Mouse (Mus musculus): ENCODE results near the gene Hnrnpd. TPM values are rescaled to one million over a fixed set of nuclear protein-coding genes. Genes with fewer than 3 reads are reported as not detected.

Gene Hnrnpd
- polyA plus RNA-seq, 1 experiment from 2014 or later, result 245 TPM

Other genes with a start within 250 kb of the Hnrnpd start
- 4.7 and 6.3 TPM in 2 replicates for gene Rasgef1b, start 249.9 kb downstream of the Hnrnpd start, polyA plus RNA-seq (2016; fragmentation: Nextera tagmentation; extraction: Ambion mirVana)
- gene Vamp9, start 72.7 kb downstream of the Hnrnpd start, polyA plus RNA-seq (2016; fragmentation: Nextera tagmentation; extraction: Ambion mirVana), result not detected in 2 replicates
- 0.71 and 2.0 TPM in 2 replicates for gene 4930524J08Rik, start 123 bp upstream of the Hnrnpd start, polyA plus RNA-seq (2016; fragmentation: Nextera tagmentation; extraction: Ambion mirVana)
- 88.2 and 90.9 TPM in 2 replicates for gene Hnrnpdl, start 60.7 kb upstream of the Hnrnpd start, polyA plus RNA-seq (2016; fragmentation: Nextera tagmentation; extraction: Ambion mirVana)
- 30.7 and 33.8 TPM in 2 replicates for gene Enoph1, start 61.0 kb upstream of the Hnrnpd start, polyA plus RNA-seq (2016; fragmentation: Nextera tagmentation; extraction: Ambion mirVana)
- 1.0 and 1.5 TPM in 2 replicates for gene Tmem150c, start 180.9 kb upstream of the Hnrnpd start, polyA plus RNA-seq (2016; fragmentation: Nextera tagmentation; extraction: Ambion mirVana)

Measured in liver, embryonic 12.5 days (tissue).